In the genomic region with DNA sequence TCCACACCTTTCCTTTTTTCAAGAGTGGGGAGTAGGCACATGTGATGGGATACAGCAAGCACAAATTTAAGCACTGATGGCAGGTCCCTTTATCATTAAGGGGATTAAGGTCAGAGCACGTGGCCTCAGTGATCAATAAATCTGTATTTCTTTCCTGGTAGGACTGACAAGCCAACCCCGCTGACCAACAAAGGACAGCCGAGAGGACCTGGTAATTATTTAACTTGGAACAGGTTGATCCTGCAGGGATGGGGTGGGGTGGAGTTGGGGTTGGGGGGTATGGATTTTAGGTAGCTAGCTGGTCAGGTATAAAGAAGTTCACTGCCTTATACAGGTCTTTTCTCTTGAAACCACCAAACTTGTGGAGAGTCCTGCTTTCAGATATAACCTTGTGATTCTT, we compare ENCODE assay signal across 14 mouse cellular contexts. TPM values are rescaled to one million over a fixed set of nuclear protein-coding genes. Genes with fewer than 3 reads are reported as not detected.
DNase-seq lines count a peak whose midpoint lies in the region; ATAC-seq and TF ChIP-seq lines count a peak whose summit lies in the region.
"Had no signal": no experiment of that assay in that cellular context is flagged by ENCODE, and none has a peak within 500 bp of the region (broad histone marks: within the 10 kb centered on the region; RNA-seq: fewer than 3 reads in every experiment).

No protein-coding gene starts in this region.

- peak overlapping the region; percentile 94 for H3K27ac ChIP-seq in heart, adult 2 months
- H3K27ac ChIP-seq in kidney, adult 2 months (ENCODE audit: insufficient read depth, low read depth, low read length): peak overlapping the region; percentile 87
- no peak overlapping the region for H3K27ac ChIP-seq in intestine, embryonic 15.5 days
- H3K27ac ChIP-seq in liver, embryonic 15.5 days (replicated peaks): 0 out of 2 replicates have a peak overlapping the region, but pooled peaks have one; percentile 14
- H3K27ac ChIP-seq in midbrain, postnatal 0 days (ENCODE audit: low read depth, low read length): no peak overlapping the region
- H3K27ac ChIP-seq: neural tube, embryonic 13.5 days had no signal

- H3K36me3 ChIP-seq in heart, adult 2 months (ENCODE audit: control insufficient read depth, insufficient read depth, low read length): peaks cover 7% of the 10 kb centered on the region
- no peaks in the 10 kb centered on the region for H3K36me3 ChIP-seq in kidney, adult 2 months (ENCODE audit: control insufficient read depth, insufficient read depth, low read length)
- peaks cover 10% of the 10 kb centered on the region for H3K36me3 ChIP-seq in intestine, embryonic 15.5 days
- H3K36me3 ChIP-seq in liver, embryonic 15.5 days (replicated peaks): peaks cover 3% of the 10 kb centered on the region; the same call in 1 of the 2 replicates
- peaks cover 41% of the 10 kb centered on the region for H3K36me3 ChIP-seq in midbrain, postnatal 0 days (ENCODE audit: insufficient read depth, low read length)

- TF ChIP-seq CTCF in heart, adult 2 months (IDR thresholded peaks at IDR 0.05): no peak
- TF ChIP-seq CTCF in kidney, adult 2 months (conservative IDR thresholded peaks at IDR 0.05; ENCODE audit: insufficient read depth, insufficient read length, low read depth, low read length): no peak
- no peak for TF ChIP-seq CTCF in midbrain, postnatal 0 days (IDR thresholded peaks at IDR 0.05)

- no peak overlapping the region for H3K4me2 ChIP-seq in intestine, embryonic 15.5 days (replicated peaks)
- no peak overlapping the region for H3K4me2 ChIP-seq in liver, embryonic 15.5 days
- H3K4me2 ChIP-seq in midbrain, postnatal 0 days (ENCODE audit: low read depth, low read length, poor library complexity, severe bottlenecking): no peak overlapping the region
- H3K4me2 ChIP-seq: limb, embryonic 13.5 days; neural tube, embryonic 13.5 days had no signal

- H3K9me3 ChIP-seq in intestine, embryonic 15.5 days: no peaks in the 10 kb centered on the region
- no peaks in the 10 kb centered on the region for H3K9me3 ChIP-seq in liver, embryonic 15.5 days (replicated peaks)
- no peaks in the 10 kb centered on the region for H3K9me3 ChIP-seq in midbrain, postnatal 0 days (ENCODE audit: low read length)
- H3K9me3 ChIP-seq: limb, embryonic 13.5 days; neural tube, embryonic 13.5 days had no signal

- no peak for TF ChIP-seq POLR2A in heart, adult 2 months (IDR thresholded peaks at IDR 0.05; ENCODE audit: insufficient read depth, low read depth, low read length)
- TF ChIP-seq POLR2A in kidney, adult 2 months (IDR thresholded peaks at IDR 0.05; ENCODE audit: low read depth, low read length): no peak

- H3K4me1 ChIP-seq in heart, adult 2 months (ENCODE audit: control insufficient read depth, insufficient read depth, low read length): peaks cover 15% of the 10 kb centered on the region
- no peaks in the 10 kb centered on the region for H3K4me1 ChIP-seq in kidney, adult 2 months (ENCODE audit: control insufficient read depth, insufficient read depth, low read length)
- H3K4me1 ChIP-seq in intestine, embryonic 15.5 days (replicated peaks): peaks cover 4% of the 10 kb centered on the region; the same call in 1 of the 2 replicates
- peaks cover 18% of the 10 kb centered on the region for H3K4me1 ChIP-seq in liver, embryonic 15.5 days (replicated peaks)
- H3K4me1 ChIP-seq in midbrain, postnatal 0 days (ENCODE audit: insufficient read depth, low read length): no peaks in the 10 kb centered on the region
- H3K4me1 ChIP-seq: limb, embryonic 13.5 days; neural tube, embryonic 13.5 days had no signal

- no peaks in the 10 kb centered on the region for H3K27me3 ChIP-seq in heart, adult 2 months (ENCODE audit: control insufficient read depth, insufficient read depth, low read length)
- H3K27me3 ChIP-seq in kidney, adult 2 months (replicated peaks; ENCODE audit: control insufficient read depth, insufficient read depth, low read length): no peaks in the 10 kb centered on the region
- H3K27me3 ChIP-seq in intestine, embryonic 15.5 days (replicated peaks): no peaks in the 10 kb centered on the region
- no peaks in the 10 kb centered on the region for H3K27me3 ChIP-seq in liver, embryonic 15.5 days
- H3K27me3 ChIP-seq in midbrain, postnatal 0 days (ENCODE audit: insufficient read depth, low read length): no peaks in the 10 kb centered on the region
- H3K27me3 ChIP-seq: limb, embryonic 13.5 days; neural tube, embryonic 13.5 days had no signal

- no peak overlapping the region for H3K4me3 ChIP-seq in heart, adult 2 months
- H3K4me3 ChIP-seq in kidney, adult 2 months (ENCODE audit: insufficient read depth, low read depth, low read length): no peak overlapping the region
- no peak overlapping the region for H3K4me3 ChIP-seq in intestine, embryonic 15.5 days (replicated peaks)
- no peak overlapping the region for H3K4me3 ChIP-seq in liver, embryonic 15.5 days (replicated peaks)
- H3K4me3 ChIP-seq in midbrain, postnatal 0 days (ENCODE audit: low read depth, low read length): no peak overlapping the region
- H3K4me3 ChIP-seq: erythroblast, embryonic 14.5 days; limb, embryonic 13.5 days; neural tube, embryonic 13.5 days had no signal

- 90% methylated on average over 3 of the region's 3 CpGs for WGBS in heart, adult 2 months
- 56% methylated on average over 3 of the region's 3 CpGs for WGBS in kidney, adult 2 months
- 64% methylated on average over 3 of the region's 3 CpGs for WGBS in intestine, embryonic 15.5 days
- 71% methylated on average over 3 of the region's 3 CpGs for WGBS in liver, embryonic 15.5 days (ENCODE audit: insufficient replicate concordance)
- 89% methylated on average over 3 of the region's 3 CpGs for WGBS in midbrain, postnatal 0 days

- TF ChIP-seq EP300 in heart, adult 2 months (IDR thresholded peaks at IDR 0.05; ENCODE audit: insufficient read depth, low read depth, low read length): no peak

- intact Hi-C loops in heart, adult 2 months (cut with DNase I): loop anchor here (1.0 to 5.0 kb wide), 5 partner anchors 21 to 188 kb away; a partner anchor contains a TSS

- DNase-seq in heart, adult 2 months: no peak
- DNase-seq in heart, adult 8-10 months (ENCODE audit: low spot score): no peak
- no peak for DNase-seq in kidney, adult 2 months
- DNase-seq in kidney, adult 8-10 months: no peak
- no peak for DNase-seq in midbrain, postnatal 0 days (ENCODE audit: low spot score)
- DNase-seq: embryo, embryonic 11 days; forebrain, postnatal 0 days had no signal

- H3K9ac ChIP-seq in heart, adult 2 months (ENCODE audit: low read depth, low read length): peak overlapping the region; percentile 18; the same call in 1 of the 2 replicates
- no peak overlapping the region for H3K9ac ChIP-seq in intestine, embryonic 15.5 days
- H3K9ac ChIP-seq in liver, embryonic 15.5 days: no peak overlapping the region
- H3K9ac ChIP-seq in midbrain, postnatal 0 days (replicated peaks; ENCODE audit: low read length, poor library complexity, severe bottlenecking): no peak overlapping the region
- H3K9ac ChIP-seq: forebrain, postnatal 0 days; neural tube, embryonic 13.5 days had no signal

- 0 out of 2 replicates have a peak, but pooled peaks have one; percentile 8 for ATAC-seq in intestine, embryonic 15.5 days
- peak; percentile 35 for ATAC-seq in liver, embryonic 15.5 days (ENCODE audit: insufficient read depth)
- no peak for ATAC-seq in midbrain, postnatal 0 days (ENCODE audit: low FRiP score)
- no peak for ATAC-seq in activated CD4-positive, CD25-positive, alpha-beta regulatory T cell, adult 4 months
- ATAC-seq: forebrain, postnatal 0 days; hindbrain, embryonic 16.5 days had no signal

- no peaks in the 10 kb centered on the region for H3K79me2 ChIP-seq in heart, adult 2 months (replicated peaks; ENCODE audit: control insufficient read depth, insufficient read depth, low read length)

RNA-seq across cellular contexts. Expression of a gene that starts 20.2 kb away (rescaled TPM):
- total RNA-seq in heart, adult 2 months (2021): 10 to 100 TPM; 32.5 to 39.0 TPM
- polyA plus RNA-seq in heart, adult 2 months (2012; rRNA removed): 19.3 and 30.8 TPM in 2 replicates
- total RNA-seq in heart, adult 8-10 months (2022): 10 to 100 TPM; 36.6 to 37.8 (median 37.7) TPM
- 28.2 and 32.1 TPM in 2 replicates for polyA plus RNA-seq in kidney, adult 2 months (2012; rRNA removed)
- polyA plus RNA-seq in intestine, embryonic 15.5 days (2015; fragmentation: Nextera tagmentation; extraction: Ambion mirVana): 106 and 107 TPM in 2 replicates
- 39.7 and 40.5 TPM in 2 replicates for polyA plus RNA-seq in liver, embryonic 15.5 days (2015; fragmentation: Nextera tagmentation; extraction: Ambion mirVana)
- total RNA-seq in midbrain, postnatal 0 days (2014; rRNA removed): 39.4 and 45.1 TPM in 2 replicates
- 69.1 and 69.6 TPM in 2 replicates for polyA plus RNA-seq in midbrain, postnatal 0 days (2015; fragmentation: Nextera tagmentation; extraction: Ambion mirVana)
- 100 to 1,000 TPM; 119 to 123 TPM for polyA plus RNA-seq in activated CD4-positive, CD25-positive, alpha-beta regulatory T cell, adult 4 months (2017; shearing (Covaris generic))

RNA-seq across cellular contexts. Expression of a gene that starts 21.1 kb away (rescaled TPM):
- 10 to 100 TPM; 42.4 to 50.6 TPM for total RNA-seq in heart, adult 2 months (2021)
- polyA plus RNA-seq in heart, adult 2 months (2012; rRNA removed): 15.2 and 26.8 TPM in 2 replicates
- 10 to 100 TPM; 41.9 to 54.9 (median 43.9) TPM for total RNA-seq in heart, adult 8-10 months (2022)
- polyA plus RNA-seq in kidney, adult 2 months (2012; rRNA removed): 19.3 and 23.6 TPM in 2 replicates
- 37.6 and 46.1 TPM in 2 replicates for polyA plus RNA-seq in intestine, embryonic 15.5 days (2015; fragmentation: Nextera tagmentation; extraction: Ambion mirVana)
- 19.6 and 20.3 TPM in 2 replicates for polyA plus RNA-seq in liver, embryonic 15.5 days (2015; fragmentation: Nextera tagmentation; extraction: Ambion mirVana)
- total RNA-seq in midbrain, postnatal 0 days (2014; rRNA removed): 16.1 and 17.5 TPM in 2 replicates
- polyA plus RNA-seq in midbrain, postnatal 0 days (2015; fragmentation: Nextera tagmentation; extraction: Ambion mirVana): 30.0 and 30.8 TPM in 2 replicates
- 10 to 100 TPM; 81.7 to 94.8 TPM for polyA plus RNA-seq in activated CD4-positive, CD25-positive, alpha-beta regulatory T cell, adult 4 months (2017; shearing (Covaris generic))

RNA-seq across cellular contexts. Expression of a gene that starts 51.2 kb away (rescaled TPM):
- total RNA-seq in heart, adult 2 months (2021): 10 to 100 TPM; 12.6 to 13.5 TPM
- 28.4 and 30.5 TPM in 2 replicates for polyA plus RNA-seq in heart, adult 2 months (2012; rRNA removed)
- total RNA-seq in heart, adult 8-10 months (2022): 10 to 100 TPM; 13.4 to 20.0 (median 16.6) TPM
- polyA plus RNA-seq in kidney, adult 2 months (2012; rRNA removed): 401 and 498 TPM in 2 replicates
- 58.8 and 63.7 TPM in 2 replicates for polyA plus RNA-seq in intestine, embryonic 15.5 days (2015; fragmentation: Nextera tagmentation; extraction: Ambion mirVana)
- polyA plus RNA-seq in liver, embryonic 15.5 days (2015; fragmentation: Nextera tagmentation; extraction: Ambion mirVana): 39.6 and 41.8 TPM in 2 replicates
- 16.0 and 22.2 TPM in 2 replicates for total RNA-seq in midbrain, postnatal 0 days (2014; rRNA removed)
- 19.8 and 24.1 TPM in 2 replicates for polyA plus RNA-seq in midbrain, postnatal 0 days (2015; fragmentation: Nextera tagmentation; extraction: Ambion mirVana)
- 10 to 100 TPM; 51.7 to 55.5 TPM for polyA plus RNA-seq in activated CD4-positive, CD25-positive, alpha-beta regulatory T cell, adult 4 months (2017; shearing (Covaris generic))

Comparison
In these comparisons a context has a peak if more than half of its experiments do, and no peak if none do; other contexts are left out.
1. H3K27ac ChIP-seq: peak in heart, adult 2 months (single experiment), kidney, adult 2 months (single experiment) and liver, embryonic 15.5 days (single experiment); none in intestine, embryonic 15.5 days (single experiment) and midbrain, postnatal 0 days (single experiment).
2. ATAC-seq: peak in intestine, embryonic 15.5 days (single experiment) and liver, embryonic 15.5 days (single experiment); none in midbrain, postnatal 0 days (single experiment) and activated CD4-positive, CD25-positive, alpha-beta regulatory T cell, adult 4 months (single experiment).